Mouse (Mus musculus) heart, embryonic 12.5 days (tissue): ENCODE data around the gene Mob4. TPM values are rescaled to one million over a fixed set of nuclear protein-coding genes. Genes with fewer than 3 reads are reported as not detected.

Experiments
- ATAC-seq: fragments of 200-750 bp; cut with Nextera tagmentation; 2 replicates; pipeline ENCODE4 v1.8.0; 2017; ENCODE audit warnings: moderate TSS enrichment, moderate library complexity; ENCODE audit not compliant: insufficient number of reproducible peaks, low FRiP score
- H3K27ac ChIP-seq: fragments of 300-500 bp; sonication (generic); 2 replicates; pipeline ENCODE4 v1.5.1; 2016; ENCODE audit warnings: mild to moderate bottlenecking, moderate library complexity; ENCODE audit not compliant: poor library complexity, severe bottlenecking
- H3K27me3 ChIP-seq: fragments of 300-500 bp; sonication (generic); replicated peaks from 2 replicates; pipeline ENCODE4 v1.6.1; 2016; ENCODE audit warnings: mild to moderate bottlenecking, moderate library complexity
- H3K36me3 ChIP-seq: fragments of 300-500 bp; sonication (generic); 2 replicates; pipeline ENCODE4 v1.6.1; 2016; ENCODE audit warnings: mild to moderate bottlenecking, moderate library complexity
- H3K4me1 ChIP-seq: fragments of 300-500 bp; sonication (generic); replicated peaks from 2 replicates; pipeline ENCODE4 v1.6.1; 2016; ENCODE audit warnings: mild to moderate bottlenecking
- H3K4me2 ChIP-seq: fragments of 300-500 bp; sonication (generic); 2 replicates; pipeline ENCODE4 v1.6.1; 2016; ENCODE audit warnings: mild to moderate bottlenecking, moderate library complexity
- H3K4me3 ChIP-seq: fragments of 300-500 bp; sonication (generic); 2 replicates; pipeline ENCODE4 v1.5.1; 2016; ENCODE audit warnings: mild to moderate bottlenecking
- H3K9ac ChIP-seq: fragments of 300-500 bp; sonication (generic); 2 replicates; pipeline ENCODE4 v1.6.1; 2016; ENCODE audit warnings: mild to moderate bottlenecking, moderate library complexity
- H3K9me3 ChIP-seq: fragments of 300-500 bp; sonication (generic); replicated peaks from 2 replicates; pipeline ENCODE4 v1.6.1; 2016; ENCODE audit warnings: mild to moderate bottlenecking, moderate library complexity
- WGBS: fragments of 180-500 bp; shearing (Covaris S2); methylation state at CpG from one replicate; pipeline ENCODE4 v1.1.7; 2016; 5-methylcytosine and 5-hydroxymethylcytosine counted together
- polyA plus RNA-seq: library from polyadenylated mRNA; unstranded; fragments of >200 nt; fragmentation: Nextera tagmentation; extraction: Ambion mirVana; gene quantifications from 2 replicates; pipeline ENCODE4 v1.2.1, GENCODE M21; 2016

Mob4 gene
- polyA plus RNA-seq, 1 experiment from 2014 or later, result 110 TPM

GRCm38 (mm10) chr1:55164005-55164404 is 33.0 kb downstream of the Mob4 start:
- ATAC-seq, result no peak
- no peak overlapping the region for H3K4me2 ChIP-seq

DNA sequence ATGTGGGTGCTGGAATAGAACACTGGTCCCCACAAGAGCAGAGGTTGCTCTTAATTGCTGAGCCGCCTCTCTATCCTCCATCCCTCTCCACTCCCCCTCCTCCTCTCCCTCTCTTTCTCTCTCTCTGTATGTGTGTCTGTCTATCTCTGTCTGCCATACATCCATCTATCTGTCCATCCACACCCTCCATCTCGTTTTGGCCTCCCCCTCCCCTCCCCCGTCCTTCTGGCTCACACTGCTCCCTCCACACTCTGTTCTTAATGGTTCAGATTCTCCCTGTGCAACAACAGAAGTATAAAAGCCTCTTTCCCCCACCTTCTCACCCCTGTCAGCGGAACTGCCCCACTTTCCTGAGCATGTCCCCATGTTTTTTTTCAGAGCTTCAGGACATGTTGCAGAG is 36.5 kb downstream of the Mob4 start:
- WGBS, result 69% methylated on average over 4 of the region's 4 CpGs
- Histone ChIP-seq H3K36me3 (peaks cover 21% of the 10 kb centered on the region), H3K4me2 (no peak overlapping the region), H3K27me3 (no peaks in the 10 kb centered on the region), H3K27ac (no peak overlapping the region), H3K4me3 (no peak overlapping the region), H3K9me3 (peaks cover 6% of the 10 kb centered on the region; the same call in 1 of the 2 replicates), H3K9ac (no peak overlapping the region), H3K4me1 (no peaks in the 10 kb centered on the region)
- ATAC-seq, result no peak

More at GRCm38 (mm10) chr1:55164005-55164404, 33.0 kb downstream of the Mob4 start:
- peaks cover 16% of the 10 kb centered on the region for H3K36me3 ChIP-seq
- 50% methylated on average over 5 of the region's 5 CpGs for WGBS
- no peaks in the 10 kb centered on the region for H3K27me3 ChIP-seq
- no peaks in the 10 kb centered on the region for H3K4me1 ChIP-seq
- H3K27ac ChIP-seq, result no peak overlapping the region
- H3K9me3 ChIP-seq, result 0 out of 2 replicates have a peak, but pooled peaks cover 4% of the 10 kb centered on the region
- no peak overlapping the region for H3K4me3 ChIP-seq
- H3K9ac ChIP-seq, result no peak overlapping the region

DNA sequence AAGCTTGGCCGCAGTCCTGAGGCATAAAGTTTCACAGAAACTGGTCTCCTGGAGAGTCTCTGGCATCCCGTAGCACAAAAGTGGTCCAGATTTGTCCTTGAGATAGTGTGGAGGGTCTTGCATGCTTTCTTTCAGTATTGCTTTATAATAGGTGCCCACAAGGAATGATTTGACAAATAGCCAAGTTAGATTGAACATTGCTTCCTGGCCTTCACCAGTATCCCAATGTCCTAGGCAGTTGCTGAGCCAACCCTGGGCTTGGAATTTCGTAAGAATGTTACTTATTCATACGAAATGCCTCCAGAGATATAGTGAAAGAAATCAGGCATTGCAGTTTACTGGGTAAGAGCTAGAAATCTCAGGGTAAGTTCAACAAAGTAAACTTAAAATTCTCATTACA is 37.6 kb downstream of the Mob4 start:
- Histone ChIP-seq H3K27me3 (no peaks in the 10 kb centered on the region), H3K36me3 (peaks cover 27% of the 10 kb centered on the region), H3K4me1 (no peaks in the 10 kb centered on the region), H3K4me2 (no peak overlapping the region), H3K9ac (no peak overlapping the region), H3K9me3 (peaks cover 6% of the 10 kb centered on the region; the same call in 1 of the 2 replicates), H3K27ac (no peak overlapping the region), H3K4me3 (no peak overlapping the region)
- 85% methylated on average over 4 of the region's 4 CpGs for WGBS
- ATAC-seq, result no peak

DNA sequence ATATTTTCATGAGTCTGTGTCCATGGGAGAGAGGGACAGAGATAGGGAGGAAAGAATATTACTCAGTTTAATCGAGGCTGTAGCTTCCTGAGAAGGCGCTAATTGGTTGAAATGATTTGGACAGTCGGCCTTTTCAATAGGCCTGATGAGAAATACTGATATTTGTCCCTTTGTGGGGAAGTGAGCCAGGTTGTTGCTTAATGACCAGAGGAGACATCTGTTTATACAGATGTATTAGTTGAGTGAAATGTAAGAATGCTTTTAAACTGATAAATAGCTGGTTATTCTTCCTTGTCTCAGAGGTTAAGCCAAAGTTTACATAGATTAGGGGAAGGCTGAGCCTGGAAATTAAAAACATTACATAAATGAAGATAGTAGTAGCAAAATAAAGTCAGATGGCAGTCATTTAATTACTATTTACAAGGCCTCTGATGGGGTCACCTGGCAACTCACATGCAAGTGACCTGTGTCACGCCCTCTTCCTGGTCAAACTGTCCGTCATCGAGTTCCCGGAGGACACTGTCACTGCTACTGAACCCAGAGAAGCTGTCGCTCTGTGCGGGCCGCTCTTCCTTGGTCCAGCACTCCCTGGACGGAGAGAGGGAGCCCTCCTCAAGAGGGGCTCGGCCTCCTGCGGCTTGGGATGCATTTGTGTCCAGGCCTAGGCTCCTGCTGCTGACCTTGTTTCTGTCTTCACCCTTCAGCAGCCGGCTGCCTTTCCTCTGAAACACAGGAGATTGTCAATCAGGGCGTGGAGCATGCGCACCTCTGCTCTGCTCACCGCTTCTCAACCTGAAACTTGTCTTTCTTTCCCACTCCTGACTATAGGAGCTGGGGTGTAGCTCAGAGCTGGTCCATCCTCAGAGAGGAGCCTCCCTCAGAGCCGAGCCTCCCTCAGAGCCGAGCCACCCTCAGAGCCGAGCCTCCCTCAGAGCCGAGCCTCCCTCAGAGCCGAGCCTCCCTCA is 40.6 kb downstream of the Mob4 start:
- Histone ChIP-seq H3K9ac (peak overlapping the region; percentile 56; the same call in 1 of the 2 replicates), H3K36me3 (peaks cover 27% of the 10 kb centered on the region), H3K27ac (peak overlapping the region; percentile 23; the same call in 1 of the 2 replicates), H3K4me2 (peak overlapping the region; percentile 54), H3K9me3 (peaks cover 6% of the 10 kb centered on the region; the same call in 1 of the 2 replicates), H3K27me3 (no peaks in the 10 kb centered on the region), H3K4me3 (peak overlapping the region; percentile 29), H3K4me1 (no peaks in the 10 kb centered on the region)
- WGBS, result 61% methylated on average over 22 of the region's 22 CpGs
- ATAC-seq, result peak; percentile 39; the same call in 1 of the 2 replicates

DNA sequence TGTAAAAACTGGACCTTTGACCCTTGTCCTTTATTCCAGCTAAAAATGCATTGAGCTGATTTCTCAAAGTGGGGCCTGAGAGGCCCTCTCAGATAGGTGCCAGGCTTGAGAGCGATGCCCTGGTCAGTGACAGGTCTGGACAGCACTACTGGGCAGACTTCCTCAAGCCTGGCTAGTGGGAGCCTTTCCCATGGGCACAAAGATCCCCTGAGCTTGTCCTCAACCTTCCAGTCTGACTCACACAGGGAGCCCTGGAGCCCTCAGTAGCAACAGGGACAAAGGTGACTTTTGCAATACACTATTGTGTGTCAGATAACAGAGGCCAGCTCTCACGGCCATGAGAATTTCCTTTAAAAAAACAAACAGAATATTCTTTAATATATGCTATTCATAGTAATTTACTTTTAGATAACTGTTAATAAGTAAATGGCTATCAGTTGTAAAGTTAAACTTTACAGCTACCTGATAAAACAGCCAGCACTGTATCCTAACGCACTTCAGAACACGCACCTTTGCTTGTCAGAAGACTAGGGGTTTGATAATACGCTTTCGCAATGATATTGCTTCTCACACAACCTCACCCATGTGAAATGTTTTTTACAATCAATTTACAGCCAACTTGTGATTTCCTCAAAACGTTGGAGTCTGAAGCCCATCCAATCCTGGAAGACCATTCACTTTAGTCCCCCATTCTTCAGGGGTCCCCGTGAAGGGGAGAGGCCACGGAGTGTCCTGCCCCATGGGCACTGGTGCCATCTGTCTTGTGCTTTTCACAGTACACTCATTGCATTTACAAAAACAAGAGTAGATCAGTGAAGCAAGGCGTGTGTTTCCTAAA is 42.9 kb downstream of the Mob4 start:
- H3K4me1 ChIP-seq, result no peaks in the 10 kb centered on the region
- 81% methylated on average over 10 of the region's 10 CpGs for whole genome bisulfite sequencing
- no peaks in the 10 kb centered on the region for H3K27me3 ChIP-seq
- H3K9me3 ChIP-seq, result peaks cover 2% of the 10 kb centered on the region; the same call in 1 of the 2 replicates
- H3K27ac ChIP-seq, result no peak overlapping the region
- no peak overlapping the region for H3K4me3 ChIP-seq
- ATAC-seq, result no peak
- H3K9ac ChIP-seq, result no peak overlapping the region
- peaks cover 20% of the 10 kb centered on the region for H3K36me3 ChIP-seq
- H3K4me2 ChIP-seq, result no peak overlapping the region

- H3K4me2 ChIP-seq, result no peak overlapping the region
- no peak overlapping the region for H3K4me3 ChIP-seq
- H3K9me3 ChIP-seq, result 0 out of 2 replicates have a peak, but pooled peaks cover 2% of the 10 kb centered on the region
- no peak for ATAC-seq
- no peaks in the 10 kb centered on the region for H3K27me3 ChIP-seq
- WGBS, result 27% methylated on average over 3 of the region's 3 CpGs
- H3K27ac ChIP-seq, result no peak overlapping the region
- no peaks in the 10 kb centered on the region for H3K4me1 ChIP-seq
- H3K9ac ChIP-seq, result no peak overlapping the region
- peaks cover 15% of the 10 kb centered on the region; the same call in 1 of the 2 replicates for H3K36me3 ChIP-seq
Observed at GRCm38 (mm10) chr1:55174558-55175034, 43.6 kb downstream of the Mob4 start.

- Histone ChIP-seq H3K9ac (no peak overlapping the region), H3K27ac (no peak overlapping the region), H3K9me3 (peaks cover 11% of the 10 kb centered on the region), H3K4me2 (no peak overlapping the region), H3K4me1 (no peaks in the 10 kb centered on the region), H3K4me3 (no peak overlapping the region), H3K36me3 (peaks cover 24% of the 10 kb centered on the region), H3K27me3 (no peaks in the 10 kb centered on the region)
- ATAC-seq, result no peak
- WGBS, result 75% methylated on average over 5 of the region's 5 CpGs
Observed at GRCm38 (mm10) chr1:55179917-55180566, 49.0 kb downstream of the Mob4 start.

DNA sequence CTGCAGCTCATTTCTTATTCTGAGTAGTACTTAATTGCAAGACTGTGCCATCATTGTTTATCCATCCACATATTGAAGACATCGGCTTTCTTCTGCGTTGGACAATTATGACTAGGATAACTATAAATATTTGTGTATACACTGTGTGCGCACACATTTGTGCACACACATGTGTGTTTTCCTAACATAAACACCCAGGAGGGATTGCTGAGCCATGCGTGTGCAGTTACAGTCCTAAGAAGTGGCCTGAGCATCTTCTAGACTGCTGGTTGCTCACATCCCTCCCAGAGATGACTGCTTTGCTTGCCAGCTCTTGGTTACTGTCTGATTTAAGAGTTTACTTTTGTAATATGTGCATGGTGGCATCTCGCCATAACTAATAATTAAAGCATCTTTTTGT is 51.4 kb downstream of the Mob4 start:
- no peak overlapping the region for H3K9ac ChIP-seq
- H3K27me3 ChIP-seq, result no peaks in the 10 kb centered on the region
- peaks cover 24% of the 10 kb centered on the region for H3K36me3 ChIP-seq
- no peak overlapping the region for H3K27ac ChIP-seq
- H3K4me1 ChIP-seq, result peaks cover 5% of the 10 kb centered on the region
- peaks cover 13% of the 10 kb centered on the region for H3K9me3 ChIP-seq
- no peak overlapping the region for H3K4me2 ChIP-seq
- ATAC-seq, result no peak
- whole genome bisulfite sequencing, result 85% methylated on average over 5 of the region's 5 CpGs
- H3K4me3 ChIP-seq, result no peak overlapping the region

DNA sequence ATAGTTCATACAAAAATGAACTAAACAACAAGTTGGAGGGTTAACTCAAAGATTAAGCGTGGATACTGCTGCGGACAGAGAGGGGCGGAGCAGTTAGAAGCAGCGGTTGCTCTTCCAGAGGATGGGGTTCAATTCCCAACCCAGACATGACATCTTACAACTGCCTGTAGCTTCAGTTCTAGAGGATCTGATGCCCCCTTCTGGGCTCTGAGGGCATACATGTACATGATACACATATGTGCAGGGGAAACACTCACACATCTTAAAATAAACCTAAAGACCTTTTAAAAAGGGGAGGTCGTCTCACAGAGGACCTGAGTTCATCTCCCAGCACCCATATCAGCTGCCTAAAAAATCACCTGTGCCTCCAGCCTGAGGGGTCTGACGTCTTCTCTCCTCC is 54.7 kb downstream of the Mob4 start:
- no peak overlapping the region for H3K4me3 ChIP-seq
- H3K4me1 ChIP-seq, result peaks cover 5% of the 10 kb centered on the region
- 83% methylated on average over 6 of the region's 6 CpGs for WGBS
- H3K9ac ChIP-seq, result no peak overlapping the region
- peaks cover 17% of the 10 kb centered on the region for H3K36me3 ChIP-seq
- no peak overlapping the region for H3K27ac ChIP-seq
- H3K27me3 ChIP-seq, result no peaks in the 10 kb centered on the region
- ATAC-seq, result no peak
- H3K9me3 ChIP-seq, result peaks cover 7% of the 10 kb centered on the region
- H3K4me2 ChIP-seq, result no peak overlapping the region

DNA sequence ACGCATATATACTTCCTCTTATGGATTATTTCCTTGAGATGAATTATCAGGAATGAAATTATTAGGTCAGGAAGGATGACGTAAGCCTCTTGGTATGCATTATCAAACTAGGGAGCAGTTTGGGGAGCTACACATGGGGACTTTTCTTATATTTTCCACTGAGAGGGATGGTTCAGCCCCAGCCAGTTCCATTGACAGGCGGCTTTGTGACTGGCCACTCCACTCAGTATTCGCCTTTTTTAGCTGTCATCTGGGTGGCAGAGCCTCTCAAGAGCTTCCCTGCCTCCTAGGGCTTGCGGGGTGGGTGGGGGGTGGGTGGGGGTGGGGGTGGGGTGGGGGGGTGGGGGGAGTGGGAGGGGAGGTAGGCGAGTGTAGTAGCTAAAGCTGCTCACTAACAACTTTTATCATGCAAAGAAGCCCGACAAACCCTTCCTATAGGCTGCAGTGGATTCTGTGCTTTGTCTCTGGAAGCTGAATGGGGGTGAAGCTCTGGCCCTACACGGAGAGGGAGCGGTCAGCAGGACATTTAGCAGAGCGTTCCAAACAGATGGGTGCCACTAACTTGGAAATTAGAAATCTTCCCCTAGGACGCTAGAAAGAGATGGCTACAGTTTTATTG is 55.7 kb downstream of the Mob4 start:
- 0 out of 2 replicates have a peak, but pooled peaks cover 3% of the 10 kb centered on the region for H3K9me3 ChIP-seq
- no peaks in the 10 kb centered on the region for H3K27me3 ChIP-seq
- ATAC-seq, result no peak
- peaks cover 8% of the 10 kb centered on the region for H3K36me3 ChIP-seq
- H3K4me2 ChIP-seq, result peak overlapping the region; percentile 50
- 0 out of 2 replicates have a peak overlapping the region, but pooled peaks have one; percentile 6 for H3K9ac ChIP-seq
- no peak overlapping the region for H3K27ac ChIP-seq
- WGBS, result 29% methylated on average over 11 of the region's 11 CpGs
- H3K4me3 ChIP-seq, result no peak overlapping the region
- H3K4me1 ChIP-seq, result peaks cover 5% of the 10 kb centered on the region
